9 mouse cellular contexts compared by ENCODE assay signal in genomic region chr14:54609962-54610361, GRCm38 (mm10). TPM values are rescaled to one million over a fixed set of nuclear protein-coding genes. Genes with fewer than 3 reads are reported as not detected.
DNase-seq lines count a peak whose midpoint lies in the region; ATAC-seq and TF ChIP-seq lines count a peak whose summit lies in the region.
"Had no signal": no experiment of that assay in that cellular context is flagged by ENCODE, and none has a peak within 500 bp of the region (broad histone marks: within the 10 kb centered on the region; RNA-seq: fewer than 3 reads in every experiment).

No protein-coding gene starts in this region.

- no peak for TF ChIP-seq POLR2A in spleen, adult 2 months (IDR thresholded peaks at IDR 0.05; ENCODE audit: low read depth, low read length)

- WGBS in embryonic facial prominence, embryonic 11.5 days, result 75% methylated on average over 4 of the region's 4 CpGs
- WGBS in embryonic facial prominence, embryonic 10.5 days, result 85% methylated on average over 4 of the region's 4 CpGs
- WGBS in spleen, adult 2 months, result 81% methylated on average over 4 of the region's 4 CpGs

- no peak for ATAC-seq in embryonic facial prominence, embryonic 11.5 days (replicated peaks; ENCODE audit: insufficient number of reproducible peaks, low FRiP score, low TSS enrichment, low read depth)
- peak; percentile 35 for ATAC-seq in inflammation-experienced regulatory T-cells, adult 6 months

- H3K4me2 ChIP-seq in embryonic facial prominence, embryonic 11.5 days (ENCODE audit: low read depth, low read length), result no peak overlapping the region

- H3K4me3 ChIP-seq in embryonic facial prominence, embryonic 11.5 days (ENCODE audit: low read depth, low read length), result no peak overlapping the region
- no peak overlapping the region for H3K4me3 ChIP-seq in embryonic facial prominence, embryonic 10.5 days
- no peak overlapping the region for H3K4me3 ChIP-seq in spleen, adult 2 months (ENCODE audit: extremely low read depth, insufficient read depth, insufficient read length)

- no peak overlapping the region for H3K27ac ChIP-seq in embryonic facial prominence, embryonic 11.5 days (replicated peaks; ENCODE audit: low read depth, low read length)
- H3K27ac ChIP-seq in embryonic facial prominence, embryonic 10.5 days (replicated peaks), result no peak overlapping the region
- no peak overlapping the region for H3K27ac ChIP-seq in spleen, adult 2 months (ENCODE audit: insufficient read depth, low read length)

- peaks cover 3% of the 10 kb centered on the region for H3K36me3 ChIP-seq in embryonic facial prominence, embryonic 11.5 days (replicated peaks; ENCODE audit: control insufficient read depth, insufficient read depth, low read depth, low read length)
- peaks cover 47% of the 10 kb centered on the region for H3K36me3 ChIP-seq in embryonic facial prominence, embryonic 10.5 days (replicated peaks)
- H3K36me3 ChIP-seq in spleen, adult 2 months (ENCODE audit: control insufficient read depth, insufficient read depth, low read length), result peaks cover 10% of the 10 kb centered on the region

- no peaks in the 10 kb centered on the region for H3K27me3 ChIP-seq in embryonic facial prominence, embryonic 11.5 days (ENCODE audit: control insufficient read depth, insufficient read depth, low read length)
- H3K27me3 ChIP-seq in embryonic facial prominence, embryonic 10.5 days (replicated peaks; ENCODE audit: low read depth, poor library complexity, severe bottlenecking), result no peaks in the 10 kb centered on the region
- H3K27me3 ChIP-seq in spleen, adult 2 months (ENCODE audit: control insufficient read depth, insufficient read depth, low read length), result no peaks in the 10 kb centered on the region

- H3K9ac ChIP-seq in embryonic facial prominence, embryonic 11.5 days (replicated peaks; ENCODE audit: low read length), result no peak overlapping the region

- no peaks in the 10 kb centered on the region for H3K9me3 ChIP-seq in embryonic facial prominence, embryonic 11.5 days (replicated peaks; ENCODE audit: control insufficient read depth, low read length)
- no peaks in the 10 kb centered on the region for H3K9me3 ChIP-seq in embryonic facial prominence, embryonic 10.5 days

- peak; percentile 48 for DNase-seq in embryonic facial prominence, embryonic 11.5 days (ENCODE audit: low spot score)
- DNase-seq in embryonic facial prominence, embryonic 10.5 days (ENCODE audit: low spot score), result no peak
- DNase-seq in spleen, adult 2 months (ENCODE audit: low read depth in 1 of 2, low spot score in 2 of 2), result peak in 1 of 2 experiments; percentile 34
- DNase-seq in spleen, adult 12 weeks (ENCODE audit: low spot score), result no peak
- peak; percentile 71 for DNase-seq in thymus, postnatal 4 days
- DNase-seq in layer of hippocampus, postnatal 14 days (ENCODE audit: low spot score in 2 of 2), result no peak
- DNase-seq in left cerebral cortex, adult 8-10 months (ENCODE audit: low spot score in 2 of 2), result no peak
- DNase-seq: kidney, postnatal 14 days had no signal

- no peaks in the 10 kb centered on the region for H3K4me1 ChIP-seq in embryonic facial prominence, embryonic 11.5 days (ENCODE audit: control insufficient read depth, insufficient read depth, low read length)
- H3K4me1 ChIP-seq in embryonic facial prominence, embryonic 10.5 days, result peaks cover 11% of the 10 kb centered on the region
- H3K4me1 ChIP-seq in spleen, adult 2 months (ENCODE audit: control insufficient read depth, insufficient read depth, insufficient read length), result peaks cover 5% of the 10 kb centered on the region; the same call in 1 of the 2 replicates

- peak; percentile 15; the same call in 1 of the 2 replicates for TF ChIP-seq CTCF in spleen, adult 2 months (IDR thresholded peaks at IDR 0.05; ENCODE audit: extremely low read depth, insufficient read depth, insufficient read length, insufficient replicate concordance)

RNA-seq across cellular contexts. Expression of gene 4931414P19Rik, which starts 4.2 kb away (rescaled TPM):
- 5.1 and 7.7 TPM in 2 replicates for polyA plus RNA-seq in embryonic facial prominence, embryonic 11.5 days (2014; fragmentation: Nextera tagmentation; extraction: Ambion mirVana)
- polyA plus RNA-seq in embryonic facial prominence, embryonic 10.5 days (2016; fragmentation: Nextera tagmentation; extraction: Ambion mirVana), result 9.3 and 12.4 TPM in 2 replicates
- 4.2 and 6.0 TPM in 2 replicates for polyA plus RNA-seq in spleen, adult 2 months (2012; rRNA removed)
- polyA plus RNA-seq in inflammation-experienced regulatory T-cells, adult 6 months (2017; shearing (Covaris generic)), result 1 to 10 TPM; 1.5 to 2.5 (median 1.7) TPM
- 1 to 10 TPM; 4.3 to 5.6 TPM for total RNA-seq in layer of hippocampus, postnatal 14 days (2021)
- 1 to 10 TPM; 4.7 to 6.3 (median 5.7) TPM for total RNA-seq in left cerebral cortex, adult 8-10 months (2022)

RNA-seq across cellular contexts. Expression of gene Psmb5, which starts 7.9 kb away (rescaled TPM):
- 404 and 462 TPM in 2 replicates for polyA plus RNA-seq in embryonic facial prominence, embryonic 11.5 days (2014; fragmentation: Nextera tagmentation; extraction: Ambion mirVana)
- 486 and 490 TPM in 2 replicates for polyA plus RNA-seq in embryonic facial prominence, embryonic 10.5 days (2016; fragmentation: Nextera tagmentation; extraction: Ambion mirVana)
- 82.5 and 102 TPM in 2 replicates for polyA plus RNA-seq in spleen, adult 2 months (2012; rRNA removed)
- polyA plus RNA-seq in inflammation-experienced regulatory T-cells, adult 6 months (2017; shearing (Covaris generic)), result 100 to 1,000 TPM; 131 to 214 (median 136) TPM
- 100 to 1,000 TPM; 211 to 215 TPM for total RNA-seq in layer of hippocampus, postnatal 14 days (2021)
- 100 to 1,000 TPM; 151 to 185 (median 175) TPM for total RNA-seq in left cerebral cortex, adult 8-10 months (2022)

RNA-seq across cellular contexts. Expression of gene Psmb11, which starts 11.3 kb away (rescaled TPM):
- polyA plus RNA-seq in embryonic facial prominence, embryonic 11.5 days (2014; fragmentation: Nextera tagmentation; extraction: Ambion mirVana), result not detected in 2 replicates
- 0.04 and 0.12 TPM in 2 replicates for polyA plus RNA-seq in embryonic facial prominence, embryonic 10.5 days (2016; fragmentation: Nextera tagmentation; extraction: Ambion mirVana)
- polyA plus RNA-seq in spleen, adult 2 months (2012; rRNA removed), result not detected in 2 replicates
- not detected for polyA plus RNA-seq in inflammation-experienced regulatory T-cells, adult 6 months (2017; shearing (Covaris generic))
- under 1 TPM; 0.35 to 0.38 TPM for total RNA-seq in layer of hippocampus, postnatal 14 days (2021)
- under 1 TPM in 3 of 4 experiments, not detected in 1; 0.14 to 0.63 (median 0.14) TPM for total RNA-seq in left cerebral cortex, adult 8-10 months (2022)

RNA-seq across cellular contexts. Expression of gene Gm17606, which starts 30.8 kb away (rescaled TPM):
- not detected in 2 replicates for polyA plus RNA-seq in embryonic facial prominence, embryonic 11.5 days (2014; fragmentation: Nextera tagmentation; extraction: Ambion mirVana)
- not detected in 2 replicates for polyA plus RNA-seq in embryonic facial prominence, embryonic 10.5 days (2016; fragmentation: Nextera tagmentation; extraction: Ambion mirVana)
- polyA plus RNA-seq in spleen, adult 2 months (2012; rRNA removed), result not detected in 2 replicates
- polyA plus RNA-seq in inflammation-experienced regulatory T-cells, adult 6 months (2017; shearing (Covaris generic)), result not detected
- total RNA-seq in layer of hippocampus, postnatal 14 days (2021), result not detected
- not detected for total RNA-seq in left cerebral cortex, adult 8-10 months (2022)

RNA-seq across cellular contexts. Expression of gene Cdh24, which starts 31.2 kb away (rescaled TPM):
- polyA plus RNA-seq in embryonic facial prominence, embryonic 11.5 days (2014; fragmentation: Nextera tagmentation; extraction: Ambion mirVana), result 6.2 and 6.3 TPM in 2 replicates
- polyA plus RNA-seq in embryonic facial prominence, embryonic 10.5 days (2016; fragmentation: Nextera tagmentation; extraction: Ambion mirVana), result 5.3 and 6.0 TPM in 2 replicates
- 7.3 and 10.8 TPM in 2 replicates for polyA plus RNA-seq in spleen, adult 2 months (2012; rRNA removed)
- under 1 TPM; 0.12 to 0.42 (median 0.15) TPM for polyA plus RNA-seq in inflammation-experienced regulatory T-cells, adult 6 months (2017; shearing (Covaris generic))
- 10 to 100 TPM; 20.5 to 21.0 TPM for total RNA-seq in layer of hippocampus, postnatal 14 days (2021)
- total RNA-seq in left cerebral cortex, adult 8-10 months (2022), result 1 to 10 TPM; 7.5 to 8.1 (median 7.8) TPM

Comparison
In these comparisons a context has a peak if more than half of its experiments do, and no peak if none do; other contexts are left out.
1. DNase-seq: peak in embryonic facial prominence, embryonic 11.5 days (single experiment) and thymus, postnatal 4 days (single experiment); none in embryonic facial prominence, embryonic 10.5 days (single experiment), spleen, adult 12 weeks (single experiment), layer of hippocampus, postnatal 14 days (0 of 2) and left cerebral cortex, adult 8-10 months (0 of 2).